Mouse (Mus musculus) brain, embryonic 14.5 days (tissue): ENCODE data around the gene Lmbr1l.

Experiments
- CTCF ChIP-seq: fragments of 200-500 bp; IDR thresholded peaks from 2 replicates; pipeline ENCODE4 v1.5.1; 2012; ENCODE audit warnings: inconsistent platforms, mild to moderate bottlenecking, moderate library complexity, borderline replicate concordance; ENCODE audit not compliant: insufficient read depth, insufficient read length; ENCODE audit errors: extremely low read depth
- POLR2A ChIP-seq: fragments of 200-500 bp; IDR thresholded peaks from 2 replicates; pipeline ENCODE4 v1.6.1; 2012; ENCODE audit warnings: mild to moderate bottlenecking, inconsistent platforms, borderline replicate concordance; ENCODE audit not compliant: poor library complexity, insufficient read depth, insufficient read length, severe bottlenecking; ENCODE audit errors: extremely low read depth

DNA sequence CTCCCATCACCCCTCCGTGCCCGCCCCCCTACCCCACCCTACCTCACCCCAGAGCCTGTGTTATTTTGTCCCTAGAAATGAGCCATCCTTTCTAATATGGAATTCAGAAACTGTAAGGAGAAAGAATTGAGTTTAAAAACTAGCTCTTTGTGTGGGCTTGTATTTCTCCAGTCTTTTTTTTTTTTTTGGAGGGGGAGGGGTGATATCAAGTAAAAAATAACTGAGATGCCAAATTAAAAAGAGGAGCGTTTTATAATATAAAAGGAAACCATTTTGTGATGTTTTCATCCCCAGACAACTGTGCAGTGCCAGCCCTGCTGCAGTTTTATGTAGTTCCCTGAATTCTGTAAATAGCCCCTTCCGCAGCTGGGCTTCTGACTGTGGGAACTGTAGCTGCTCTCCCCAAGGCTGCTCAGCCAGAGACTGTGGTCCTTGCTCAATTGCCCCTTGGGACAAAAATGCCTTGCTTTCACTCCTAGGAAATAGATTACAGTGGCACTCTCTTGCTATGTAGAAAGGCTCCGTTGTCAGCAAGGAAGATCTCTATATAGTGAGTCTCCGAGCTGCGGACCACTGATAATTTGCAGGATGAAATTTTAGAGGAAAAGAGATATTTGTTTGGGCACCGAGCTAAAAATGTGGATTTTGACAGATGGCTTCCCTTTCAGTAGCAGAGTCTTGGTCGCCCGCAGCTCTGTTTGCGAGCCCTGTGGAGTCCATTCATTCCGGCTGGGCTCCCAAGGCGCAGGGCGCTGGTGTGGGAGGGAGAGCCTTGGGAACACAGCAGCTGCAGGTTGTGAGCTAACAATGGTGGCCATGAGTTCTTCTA, 36.6 kb upstream of the Lmbr1l start:
- TF ChIP-seq CTCF (no peak), POLR2A (peak; percentile 15; the same call in 1 of the 2 replicates)
